Mouse (Mus musculus) right cerebral cortex, postnatal 25 days (tissue): ENCODE measurements around the gene Paqr6.
A peak's percentile ranks its signal among the peaks of the same experiment; 100 is the strongest.

Source experiments
- DNase-seq: peaks from one replicate; pipeline ENCODE4 v3.0.0; 2022

Paqr6 gene

GRCm38 (mm10) chr3:88364337-88364736 lies at the start of gene Paqr6:
TSS of gene Paqr6 (plus strand) at chr3:88364584.
- no peak for DNase-seq

- DNase-seq, result peak; percentile 60
Observed at GRCm38 (mm10) chr3:88324951-88325405, 39.4 kb upstream of the Paqr6 start, which contains the start of gene Glmp. TSS of gene Glmp (plus strand) at chr3:88325023.

GRCm38 (mm10) chr3:88328956-88329355 lies 35.4 kb upstream of the Paqr6 start:
- DNase-seq, result no peak

- DNase-seq, result no peak
Observed at GRCm38 (mm10) chr3:88331282-88331681, 33.1 kb upstream of the Paqr6 start.

GRCm38 (mm10) chr3:88334029-88334658 lies 30.2 kb upstream of the Paqr6 start:
- no peak for DNase-seq

- DNase-seq, result no peak
Observed at GRCm38 (mm10) chr3:88334902-88335435, 29.4 kb upstream of the Paqr6 start.

- no peak for DNase-seq
Observed at GRCm38 (mm10) chr3:88335436-88336053, 28.8 kb upstream of the Paqr6 start.

GRCm38 (mm10) chr3:88336058-88337013 lies 28.0 kb upstream of the Paqr6 start, which contains the start of the genes Tmem79 and Smg5:
TSS of gene Tmem79 (minus strand) at chr3:88336148.
TSS of gene Smg5 (plus strand) at chr3:88336260.
- DNase-seq, result peak; percentile 97

- peak; percentile 25 for DNase-seq
Observed at GRCm38 (mm10) chr3:88337367-88338020, 26.9 kb upstream of the Paqr6 start.

- DNase-seq, result no peak
Observed at GRCm38 (mm10) chr3:88338316-88338715, 26.1 kb upstream of the Paqr6 start.

GRCm38 (mm10) chr3:88339006-88339405 lies 25.4 kb upstream of the Paqr6 start:
- no peak for DNase-seq

- no peak for DNase-seq
Observed at GRCm38 (mm10) chr3:88350732-88351131, 13.7 kb upstream of the Paqr6 start.

GRCm38 (mm10) chr3:88352907-88353306 lies 11.5 kb upstream of the Paqr6 start:
- no peak for DNase-seq

GRCm38 (mm10) chr3:88354396-88355165 lies 9.8 kb upstream of the Paqr6 start:
- no peak for DNase-seq

- DNase-seq, result no peak
Observed at GRCm38 (mm10) chr3:88359584-88359983, 4.8 kb upstream of the Paqr6 start.

- DNase-seq, result no peak
Observed at GRCm38 (mm10) chr3:88359989-88360388, 4.4 kb upstream of the Paqr6 start.

- no peak for DNase-seq
Observed at GRCm38 (mm10) chr3:88361096-88361495, 3.3 kb upstream of the Paqr6 start.

GRCm38 (mm10) chr3:88361612-88362313 lies 2.6 kb upstream of the Paqr6 start:
- no peak for DNase-seq

GRCm38 (mm10) chr3:88363700-88364099 lies 684 bp upstream of the Paqr6 start:
- DNase-seq, result no peak

- DNase-seq, result no peak
Observed at GRCm38 (mm10) chr3:88365705-88366361, 1.4 kb downstream of the Paqr6 start.
